Mouse (Mus musculus) monocyte, adult 5-6 weeks (primary cell): ENCODE results near the gene Ccdc126. TPM values are rescaled to one million over a fixed set of nuclear protein-coding genes. Genes with fewer than 3 reads are reported as not detected.
A peak's percentile ranks its signal among the peaks of the same experiment; 100 is the strongest.

Experiments used
- ATAC-seq: fragments of 153-309, 156-312 bp; replicated peaks from 2 replicates; pipeline ENCODE4 v1.8.0; 2017; ENCODE audit warnings: mild to moderate bottlenecking; ENCODE audit not compliant: low TSS enrichment, insufficient number of reproducible peaks, severe bottlenecking, poor library complexity, low FRiP score
- total RNA-seq: library from RNA; stranded (forward); fragments of 200-1000, 200-491, 200-594 nt; gene quantifications from 3 replicates; pipeline ENCODE4 v1.2.3, GENCODE M21; 2017

Gene Ccdc126
- total RNA-seq, 1 experiment from 2014 or later, result 3.2 TPM

DNA sequence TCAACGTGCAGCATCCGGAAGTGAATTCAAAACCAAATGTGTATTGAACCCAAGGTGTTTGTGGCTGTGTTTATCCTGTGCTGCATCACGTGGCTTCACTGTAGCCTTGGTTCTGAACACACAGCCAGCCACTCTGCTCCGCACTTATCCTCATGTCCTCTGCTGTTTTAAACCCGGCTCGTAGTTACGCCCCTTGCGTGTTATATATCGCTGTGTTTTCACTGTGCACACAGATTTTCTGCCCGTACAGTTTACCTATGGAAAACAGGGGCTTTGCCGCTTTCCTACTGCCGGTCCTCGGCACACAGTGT lies 12.9 kb downstream of the Ccdc126 start:
- ATAC-seq, result no peak

GRCm38 (mm10) chr6:49338566-49338965 lies 19.5 kb downstream of the Ccdc126 start:
- no peak for ATAC-seq

GRCm38 (mm10) chr6:49339145-49339544 lies 20.1 kb downstream of the Ccdc126 start:
- ATAC-seq, result no peak

DNA sequence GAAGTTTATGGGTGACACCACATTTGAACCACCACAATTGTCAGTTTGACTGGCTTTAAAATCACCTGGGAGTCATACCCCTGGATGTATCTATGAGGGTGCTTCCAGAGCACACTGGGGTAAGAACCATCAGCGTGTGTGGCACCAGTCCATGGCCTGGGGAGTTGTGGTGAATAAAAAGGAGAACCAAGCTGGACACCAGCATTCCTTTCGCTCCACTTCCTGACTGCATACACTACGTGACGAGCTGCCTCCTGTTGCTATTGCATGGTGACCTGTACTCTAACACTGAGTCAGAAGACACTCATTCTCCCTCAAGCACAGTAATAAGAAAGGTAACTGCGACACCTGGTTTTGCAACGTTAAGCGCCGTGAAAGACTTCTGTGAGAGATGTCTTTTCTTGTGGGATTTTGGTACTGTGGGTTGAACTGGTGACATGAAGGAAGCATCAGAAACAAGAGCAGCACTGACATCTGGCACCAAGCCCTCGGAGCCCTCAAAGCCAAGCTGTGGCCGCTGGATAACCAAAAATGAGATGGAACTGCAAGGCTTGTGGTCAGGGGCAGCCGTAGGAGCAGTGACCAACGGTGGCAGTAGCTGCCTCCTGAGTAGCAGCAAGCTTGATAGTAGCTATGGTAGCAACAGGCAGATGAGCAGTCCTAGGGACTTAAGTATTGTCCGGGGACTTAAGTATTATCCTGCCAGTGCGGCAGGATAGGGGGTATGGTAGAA lies 24.8 kb downstream of the Ccdc126 start:
- no peak for ATAC-seq

DNA sequence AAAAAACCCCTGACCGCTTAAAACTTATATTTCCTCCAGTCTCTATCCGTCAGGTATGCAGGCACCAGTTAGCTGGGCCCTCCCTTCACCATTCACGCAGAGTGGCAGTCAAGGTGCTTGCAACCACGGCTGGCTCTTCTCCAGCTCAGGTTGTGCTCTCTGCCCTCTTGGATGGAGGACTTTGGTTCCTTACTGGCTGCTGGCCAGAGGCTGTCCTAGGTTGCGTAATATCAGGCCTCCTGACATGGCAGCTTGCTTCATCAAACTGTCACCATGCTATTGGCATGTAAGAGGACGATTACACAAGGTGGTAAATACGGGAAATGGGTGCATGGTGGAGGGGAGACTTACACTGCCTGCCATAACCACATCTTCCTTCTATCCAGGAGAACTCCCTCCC lies 30.8 kb downstream of the Ccdc126 start:
- ATAC-seq, result 0 out of 2 replicates have a peak, but pooled peaks have one; percentile 31

DNA sequence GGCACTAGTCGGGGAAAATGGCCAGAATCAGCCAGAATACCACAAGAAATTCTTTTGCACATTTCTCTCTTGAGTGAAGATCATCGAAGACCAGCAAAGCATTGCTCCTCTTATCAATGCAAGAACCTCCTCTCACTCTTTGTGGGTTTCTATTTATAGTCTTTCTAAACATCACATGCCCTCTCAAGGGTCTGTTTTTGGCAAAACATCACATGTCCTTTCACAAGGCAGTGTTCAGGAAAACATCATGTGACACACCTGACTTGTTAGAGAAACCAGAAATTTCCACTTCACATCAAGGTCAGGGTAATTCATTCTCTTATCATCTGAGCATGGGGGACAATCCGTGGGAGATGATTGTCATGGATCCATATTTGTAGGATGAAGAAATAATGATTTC lies 35.5 kb downstream of the Ccdc126 start:
- no peak for ATAC-seq

DNA sequence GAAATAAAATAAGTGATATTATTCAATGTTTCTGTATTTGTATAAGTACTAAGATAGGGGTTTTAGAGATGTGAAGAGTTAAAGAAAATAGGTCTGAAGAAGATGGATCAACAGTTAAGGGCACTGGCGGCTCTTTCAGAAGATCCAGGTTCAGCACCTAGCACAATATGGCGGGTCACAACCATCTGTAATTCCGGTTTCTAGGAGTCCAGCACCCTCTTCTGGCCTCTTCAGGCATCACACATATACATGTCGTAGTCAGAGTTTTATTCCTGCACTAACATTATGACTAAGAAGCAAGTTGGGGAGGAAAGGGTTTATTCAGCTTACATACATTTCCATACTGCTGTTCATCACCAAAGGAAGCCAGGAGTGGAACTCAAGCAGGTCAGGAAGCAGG lies 36.1 kb downstream of the Ccdc126 start:
- no peak for ATAC-seq

DNA sequence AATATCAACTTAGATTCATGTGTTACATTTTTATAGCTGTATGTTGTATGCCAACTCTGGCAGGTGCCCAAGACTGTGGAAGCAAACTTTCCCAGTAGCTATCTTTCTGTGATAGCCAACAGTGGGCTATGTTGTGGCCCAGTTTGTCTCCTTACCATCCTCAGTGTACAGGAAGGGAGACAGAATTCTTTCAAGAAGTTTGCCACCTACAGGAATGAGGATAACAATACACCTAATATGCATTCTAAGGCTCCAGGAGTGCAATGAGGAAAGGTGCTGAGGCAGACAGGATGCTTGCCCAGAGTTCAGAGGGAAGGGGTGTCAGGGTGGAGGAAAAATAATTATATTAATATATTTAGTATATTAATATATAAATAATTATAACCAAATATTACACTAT lies 41.3 kb downstream of the Ccdc126 start:
- ATAC-seq, result no peak

DNA sequence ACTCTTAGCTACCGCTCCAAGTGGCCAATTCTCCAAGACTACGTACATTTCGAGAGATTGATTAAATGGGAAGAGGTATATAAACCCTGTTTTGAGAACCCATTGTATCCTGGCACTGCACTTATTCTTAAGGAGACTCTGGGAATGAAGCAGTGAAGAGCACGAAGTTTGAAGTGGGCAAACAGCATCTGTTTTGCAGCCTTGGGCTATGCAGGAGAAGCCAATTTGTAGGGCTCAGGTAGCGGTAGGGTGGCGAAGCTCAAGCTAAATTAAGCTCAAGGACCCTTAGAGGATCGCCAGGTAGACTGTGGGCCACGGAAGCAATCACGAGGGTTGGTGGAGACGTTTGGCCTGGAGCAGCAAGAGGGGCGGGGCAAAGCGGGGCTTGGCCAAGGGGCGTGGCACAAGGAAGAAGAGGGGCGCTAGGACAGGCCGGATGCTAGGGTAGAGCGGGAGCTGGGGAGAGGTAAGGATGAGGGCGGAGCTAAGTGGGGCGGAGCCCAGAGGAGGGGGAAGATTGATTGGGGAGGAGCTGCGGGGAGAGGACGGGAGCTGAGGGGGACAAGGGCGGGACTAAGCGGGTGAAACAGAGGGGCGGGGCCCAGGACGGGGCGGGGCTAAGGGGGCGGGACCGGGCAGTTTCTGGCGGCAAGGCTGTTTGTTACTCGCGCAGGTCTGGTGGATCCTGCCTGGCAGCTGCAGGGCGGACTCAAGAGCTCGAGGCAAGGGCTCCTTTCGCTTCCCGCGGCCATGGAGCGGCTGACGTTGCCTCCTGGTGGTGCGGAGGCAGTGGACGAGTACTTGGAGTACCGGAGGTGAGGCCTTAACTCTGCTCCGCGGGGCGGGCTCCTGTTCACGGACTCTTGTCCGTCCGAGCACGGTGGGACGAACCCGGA lies 48.3 kb downstream of the Ccdc126 start, which contains the start of gene Fam221a:
Fam221a (plus strand) TSS at position 581 of the 896 bp plus-strand sequence.
- ATAC-seq, result peak; percentile 95

GRCm38 (mm10) chr6:49368212-49368611 lies 49.1 kb downstream of the Ccdc126 start:
- no peak for ATAC-seq

GRCm38 (mm10) chr6:49372705-49373104 lies 53.6 kb downstream of the Ccdc126 start:
- no peak for ATAC-seq

DNA sequence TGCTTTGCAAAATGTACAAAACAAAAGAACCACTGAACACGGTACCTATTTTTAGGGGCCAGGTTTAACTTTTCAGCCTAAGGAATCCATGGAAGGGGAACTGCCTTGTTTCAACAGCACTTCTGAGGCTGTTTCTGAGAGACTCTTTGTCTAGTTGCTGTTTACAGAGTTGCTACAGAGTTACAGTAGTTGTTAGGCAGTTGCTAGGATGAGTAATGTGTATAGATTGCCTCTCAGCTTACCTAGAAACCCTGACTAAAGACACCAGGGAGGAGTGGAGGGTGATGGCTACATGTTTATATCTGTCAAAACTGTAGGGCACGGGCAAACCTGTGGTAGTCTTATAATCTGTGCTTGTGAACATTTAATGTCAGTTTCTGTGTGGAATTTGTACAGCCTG lies 54.9 kb downstream of the Ccdc126 start:
- no peak for ATAC-seq

DNA sequence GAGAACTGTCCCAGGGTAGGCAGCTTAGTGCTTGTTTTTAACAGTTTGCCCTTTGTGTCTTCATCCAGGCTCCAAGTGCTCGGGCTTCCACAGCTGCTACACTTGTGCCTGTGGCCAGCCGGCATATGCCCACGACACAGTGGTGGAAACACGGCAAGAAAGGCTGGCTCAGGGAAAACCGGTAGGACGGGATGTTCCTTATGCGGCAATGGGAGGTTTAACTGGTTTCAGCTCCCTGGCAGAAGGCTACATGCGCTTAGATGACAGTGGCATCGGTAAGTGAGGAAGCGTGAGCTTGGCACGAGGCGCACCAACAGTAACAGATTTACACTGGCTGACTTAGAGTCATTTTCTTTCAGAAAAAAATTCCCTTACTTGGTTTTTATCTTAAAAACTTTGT lies 59.3 kb downstream of the Ccdc126 start:
- ATAC-seq, result no peak

Other genes with a start within 250 kb of the Ccdc126 start
- gene Malsu1, start 245.5 kb upstream of the Ccdc126 start, total RNA-seq, result 35.9 to 63.9 TPM (median 48.0 TPM) in 3 replicates
- 0.19 to 0.29 TPM in 2 of 3 replicates, not detected in the other for gene Igf2bp3, start 104.3 kb upstream of the Ccdc126 start, total RNA-seq
- gene Tra2a, start 55.2 kb upstream of the Ccdc126 start, total RNA-seq, result 185 to 235 TPM (median 209 TPM) in 3 replicates
- 0.68 TPM in 1 of 3 replicates, not detected in the others for gene Fam221a, start 48.5 kb downstream of the Ccdc126 start, total RNA-seq
- not detected in 3 replicates for gene Stk31, start 76.3 kb downstream of the Ccdc126 start, total RNA-seq